ENCODE assay signal across 24 mouse cellular contexts in the genomic region with DNA sequence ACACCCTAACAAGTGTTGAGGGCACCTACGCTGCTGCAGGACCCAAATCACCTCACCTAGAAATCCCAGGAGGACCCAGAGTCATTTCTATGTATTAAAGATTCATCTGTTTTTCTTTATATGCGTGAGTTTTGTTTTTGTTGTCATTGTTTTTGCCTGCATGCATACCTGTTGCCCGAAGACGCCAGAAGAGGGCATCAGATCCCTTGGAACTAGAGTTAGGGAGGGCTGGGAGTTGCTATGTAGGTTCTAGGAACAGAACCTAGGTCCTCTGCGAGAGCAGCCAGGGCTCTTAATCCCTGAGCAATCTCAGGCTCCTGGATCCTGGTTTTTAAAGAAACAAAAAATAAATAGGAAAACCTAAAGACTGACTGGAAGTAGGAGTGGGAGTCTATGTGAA. TPM values are rescaled to one million over a fixed set of nuclear protein-coding genes. Genes with fewer than 3 reads are reported as not detected.
DNase-seq lines count a peak whose midpoint lies in the region; ATAC-seq and TF ChIP-seq lines count a peak whose summit lies in the region.
"Had no signal": no experiment of that assay in that cellular context is flagged by ENCODE, and none has a peak within 500 bp of the region (broad histone marks: within the 10 kb centered on the region; RNA-seq: fewer than 3 reads in every experiment).

No protein-coding gene starts in this region.

- H3K9ac ChIP-seq in kidney, embryonic 14.5 days (ENCODE audit: low read depth, low read length): no peak overlapping the region
- no peak overlapping the region for H3K9ac ChIP-seq in midbrain, embryonic 11.5 days (ENCODE audit: low read length)
- no peak overlapping the region for H3K9ac ChIP-seq in midbrain, embryonic 15.5 days
- H3K9ac ChIP-seq: forebrain, embryonic 12.5 days; kidney, embryonic 15.5 days had no signal

- H3K27me3 ChIP-seq in kidney, adult 2 months (replicated peaks; ENCODE audit: control insufficient read depth, insufficient read depth, low read length): no peaks in the 10 kb centered on the region
- no peaks in the 10 kb centered on the region for H3K27me3 ChIP-seq in kidney, embryonic 14.5 days (ENCODE audit: control insufficient read depth, insufficient read depth, low read length)
- no peaks in the 10 kb centered on the region for H3K27me3 ChIP-seq in midbrain, embryonic 11.5 days (ENCODE audit: control insufficient read depth, insufficient read depth, low read length)
- H3K27me3 ChIP-seq in midbrain, embryonic 15.5 days (replicated peaks): no peaks in the 10 kb centered on the region

- WGBS in kidney, adult 2 months: 85% methylated on average over 5 of the region's 5 CpGs
- WGBS in kidney, embryonic 14.5 days: 80% methylated on average over 5 of the region's 5 CpGs
- 61% methylated on average over 5 of the region's 5 CpGs for WGBS in midbrain, embryonic 11.5 days
- 62% methylated on average over 5 of the region's 5 CpGs for whole genome bisulfite sequencing in midbrain, embryonic 15.5 days

- no peak overlapping the region for H3K4me3 ChIP-seq in kidney, adult 2 months (ENCODE audit: insufficient read depth, low read depth, low read length)
- no peak overlapping the region for H3K4me3 ChIP-seq in kidney, embryonic 14.5 days (ENCODE audit: low read length)
- no peak overlapping the region for H3K4me3 ChIP-seq in midbrain, embryonic 11.5 days (ENCODE audit: low read depth, low read length)
- no peak overlapping the region for H3K4me3 ChIP-seq in midbrain, embryonic 15.5 days
- H3K4me3 ChIP-seq: embryonic facial prominence, embryonic 10.5 days; forebrain, embryonic 12.5 days; kidney, embryonic 15.5 days; midbrain, embryonic 10.5 days had no signal

- TF ChIP-seq CTCF in kidney, adult 2 months (conservative IDR thresholded peaks at IDR 0.05; ENCODE audit: insufficient read depth, insufficient read length, low read depth, low read length): 0 out of 2 replicates have a peak, but pooled peaks have one; percentile 16

- H3K4me2 ChIP-seq in kidney, embryonic 14.5 days (replicated peaks; ENCODE audit: low read depth, low read length): no peak overlapping the region
- H3K4me2 ChIP-seq in midbrain, embryonic 11.5 days: no peak overlapping the region
- H3K4me2 ChIP-seq in midbrain, embryonic 15.5 days: no peak overlapping the region
- H3K4me2 ChIP-seq: forebrain, embryonic 12.5 days; kidney, embryonic 15.5 days had no signal

- DNase-seq in kidney, adult 2 months: no peak
- peak; percentile 45 for DNase-seq in midbrain, embryonic 11.5 days (ENCODE audit: low spot score, missing footprints)
- peak; percentile 55 for DNase-seq in ES-CJ7 (ENCODE audit: low read depth, low spot score)
- DNase-seq in urinary bladder, postnatal 25 days (ENCODE audit: low spot score): no peak
- DNase-seq: adrenal gland, adult 2 months; cerebellum, adult 8-10 months; gastrocnemius, postnatal 10 days; layer of hippocampus, postnatal 36 days; lung, adult 2 months; retina, postnatal 1 day; right cerebral cortex, postnatal 4 days; thymus, postnatal 36 days had no signal

- no peak for ATAC-seq in kidney, embryonic 14.5 days (ENCODE audit: low FRiP score, low TSS enrichment)
- ATAC-seq in midbrain, embryonic 11.5 days (ENCODE audit: low FRiP score): no peak
- no peak for ATAC-seq in midbrain, embryonic 15.5 days (replicated peaks)
- no peak for ATAC-seq in erythroblast, adult 5-6 weeks (replicated peaks; ENCODE audit: low FRiP score, poor library complexity, severe bottlenecking)
- ATAC-seq: inflammation-experienced regulatory T-cells, adult 6 months had no signal

- no peak overlapping the region for H3K27ac ChIP-seq in kidney, adult 2 months (ENCODE audit: insufficient read depth, low read depth, low read length)
- H3K27ac ChIP-seq in kidney, embryonic 14.5 days (ENCODE audit: low read depth, low read length): no peak overlapping the region
- H3K27ac ChIP-seq in midbrain, embryonic 11.5 days (ENCODE audit: low read depth, low read length): no peak overlapping the region
- no peak overlapping the region for H3K27ac ChIP-seq in midbrain, embryonic 15.5 days
- H3K27ac ChIP-seq: embryonic facial prominence, embryonic 10.5 days; forebrain, embryonic 12.5 days; kidney, embryonic 15.5 days; macrophage; midbrain, embryonic 10.5 days had no signal

- no peak for TF ChIP-seq POLR2A in kidney, adult 2 months (IDR thresholded peaks at IDR 0.05; ENCODE audit: low read depth, low read length)

- H3K36me3 ChIP-seq in kidney, adult 2 months (ENCODE audit: control insufficient read depth, insufficient read depth, low read length): no peaks in the 10 kb centered on the region
- no peaks in the 10 kb centered on the region for H3K36me3 ChIP-seq in kidney, embryonic 14.5 days (ENCODE audit: control insufficient read depth, insufficient read depth, low read length)
- H3K36me3 ChIP-seq in midbrain, embryonic 11.5 days (ENCODE audit: control insufficient read depth, insufficient read depth, low read length): no peaks in the 10 kb centered on the region
- no peaks in the 10 kb centered on the region for H3K36me3 ChIP-seq in midbrain, embryonic 15.5 days (replicated peaks)
- H3K36me3 ChIP-seq: embryonic facial prominence, embryonic 10.5 days; forebrain, embryonic 12.5 days; kidney, embryonic 15.5 days; midbrain, embryonic 10.5 days had no signal

- no peaks in the 10 kb centered on the region for H3K4me1 ChIP-seq in kidney, adult 2 months (ENCODE audit: control insufficient read depth, insufficient read depth, low read length)
- peaks cover 12% of the 10 kb centered on the region for H3K4me1 ChIP-seq in kidney, embryonic 14.5 days (ENCODE audit: control insufficient read depth, insufficient read depth, low read length)
- H3K4me1 ChIP-seq in midbrain, embryonic 11.5 days (ENCODE audit: control insufficient read depth, insufficient read depth, low read length): 0 out of 2 replicates have a peak, but pooled peaks cover 4% of the 10 kb centered on the region
- H3K4me1 ChIP-seq in midbrain, embryonic 15.5 days: peaks cover 11% of the 10 kb centered on the region

- H3K9me3 ChIP-seq in kidney, embryonic 14.5 days (ENCODE audit: control insufficient read depth, low read length): no peaks in the 10 kb centered on the region
- no peaks in the 10 kb centered on the region for H3K9me3 ChIP-seq in midbrain, embryonic 11.5 days (ENCODE audit: control insufficient read depth, low read length)
- no peaks in the 10 kb centered on the region for H3K9me3 ChIP-seq in midbrain, embryonic 15.5 days
- H3K9me3 ChIP-seq: embryonic facial prominence, embryonic 10.5 days; forebrain, embryonic 12.5 days; kidney, embryonic 15.5 days; midbrain, embryonic 10.5 days had no signal

RNA-seq across cellular contexts. Expression of gene Ror2, which starts 20.9 kb away (rescaled TPM):
- polyA plus RNA-seq in kidney, adult 2 months (2012; rRNA removed): 3.7 and 6.0 TPM in 2 replicates
- polyA plus RNA-seq in kidney, embryonic 14.5 days (2014; fragmentation: Nextera tagmentation; extraction: Ambion mirVana): 6.8 and 7.3 TPM in 2 replicates
- 3.4 and 4.8 TPM in 2 replicates for polyA plus RNA-seq in midbrain, embryonic 11.5 days (2014; fragmentation: Nextera tagmentation; extraction: Ambion mirVana)
- 3.2 and 3.7 TPM in 2 replicates for polyA plus RNA-seq in midbrain, embryonic 15.5 days (2015; fragmentation: Nextera tagmentation; extraction: Ambion mirVana)
- not detected in 2 replicates for total RNA-seq in erythroblast, adult 5-6 weeks (2015; ENCODE audit: low replicate concordance)
- not detected in 2 replicates for total RNA-seq in erythroblast, adult 5-6 weeks (2017; ENCODE audit: low replicate concordance)
- total RNA-seq: common myeloid progenitor, adult 5-6 weeks; MEL; monocyte, adult 5-6 weeks had no signal
- polyA plus RNA-seq: inflammation-experienced regulatory T-cells, adult 6 months; macrophage had no signal

Comparison
In these comparisons a context has a peak if more than half of its experiments do, and no peak if none do; other contexts are left out.
1. DNase-seq: peak in midbrain, embryonic 11.5 days (single experiment) and ES-CJ7 (single experiment); none in kidney, adult 2 months (single experiment) and urinary bladder, postnatal 25 days (single experiment).